Mouse (Mus musculus) testis, adult 2 months (tissue): ENCODE measurements at regions not wholly inside any gene's neighbourhood (a gene's known extent, or its start where the extent isn't known, plus 50 kb on each side); places are given as distances from the start of the nearest gene placed in this dataset.

Experiments
- CTCF ChIP-seq: fragments of 200-500 bp; IDR thresholded peaks from 2 replicates; pipeline ENCODE4 v1.5.1; 2012; ENCODE audit warnings: low read depth, mild to moderate bottlenecking, inconsistent platforms, low read length, moderate library complexity; ENCODE audit not compliant: control insufficient read depth, insufficient read depth, insufficient replicate concordance
- POLR2A ChIP-seq: fragments of 200-500 bp; IDR thresholded peaks from 2 replicates; pipeline ENCODE4 v1.6.1; 2012; ENCODE audit warnings: low read depth, mild to moderate bottlenecking, inconsistent platforms, low read length, moderate library complexity; ENCODE audit not compliant: control insufficient read depth

GRCm38 (mm10) chr14:48748976-48749375 is 75.4 kb upstream of the Otx2 start:
- TF ChIP-seq POLR2A (no peak), CTCF (no peak)
